Comparison of ENCODE assay signal across 8 mouse cellular contexts in genomic region chr6:124857840-124858530, GRCm38 (mm10). TPM values are rescaled to one million over a fixed set of nuclear protein-coding genes. Genes with fewer than 3 reads are reported as not detected.
A peak's percentile ranks its signal among the peaks of the same experiment; 100 is the strongest.
DNase-seq lines count a peak whose midpoint lies in the region; ATAC-seq lines count a peak whose summit lies in the region.

No protein-coding gene starts in this region.

- peak overlapping the region; percentile 89 for H3K4me2 ChIP-seq in kidney, embryonic 16.5 days (replicated peaks; ENCODE audit: low read depth, low read length)
- peak overlapping the region; percentile 76 for H3K4me2 ChIP-seq in forebrain, embryonic 13.5 days
- H3K4me2 ChIP-seq in liver, embryonic 16.5 days (ENCODE audit: low read depth, low read length): peak overlapping the region; percentile 68; the same call in 1 of the 2 replicates

- H3K9ac ChIP-seq in kidney, embryonic 16.5 days (replicated peaks; ENCODE audit: low read length): peak overlapping the region; percentile 97
- H3K9ac ChIP-seq in forebrain, embryonic 13.5 days: peak overlapping the region; percentile 97
- no peak overlapping the region for H3K9ac ChIP-seq in liver, embryonic 16.5 days (ENCODE audit: low read depth, low read length)

- peak overlapping the region; percentile 81 for H3K4me3 ChIP-seq in kidney, embryonic 16.5 days (ENCODE audit: low read length)
- H3K4me3 ChIP-seq in brown adipose tissue, adult 24 weeks (ENCODE audit: insufficient read depth, low read depth, low read length): peak overlapping the region; percentile 66
- H3K4me3 ChIP-seq in forebrain, embryonic 13.5 days: peak overlapping the region; percentile 77
- peak overlapping the region; percentile 59; the same call in 1 of the 2 replicates for H3K4me3 ChIP-seq in liver, embryonic 16.5 days (ENCODE audit: low read depth, low read length)

- no peaks in the 10 kb centered on the region for H3K36me3 ChIP-seq in kidney, embryonic 16.5 days (ENCODE audit: insufficient read depth, low read length)
- peaks cover 14% of the 10 kb centered on the region for H3K36me3 ChIP-seq in forebrain, embryonic 13.5 days (ENCODE audit: poor library complexity, severe bottlenecking)
- no peaks in the 10 kb centered on the region for H3K36me3 ChIP-seq in liver, embryonic 16.5 days (ENCODE audit: control insufficient read depth, insufficient read depth)

- peaks cover 39% of the 10 kb centered on the region for H3K4me1 ChIP-seq in kidney, embryonic 16.5 days (ENCODE audit: insufficient read depth, low read length)
- no peaks in the 10 kb centered on the region for H3K4me1 ChIP-seq in brown adipose tissue, adult 24 weeks (ENCODE audit: control insufficient read depth, insufficient read depth, insufficient read length, low read length)
- peaks cover 69% of the 10 kb centered on the region for H3K4me1 ChIP-seq in forebrain, embryonic 13.5 days
- H3K4me1 ChIP-seq in liver, embryonic 16.5 days (ENCODE audit: control insufficient read depth, low read depth, low read length): peaks cover 2% of the 10 kb centered on the region

- peaks cover 13% of the 10 kb centered on the region; the same call in 1 of the 2 replicates for H3K27me3 ChIP-seq in kidney, embryonic 16.5 days (ENCODE audit: insufficient read depth, low read length)
- H3K27me3 ChIP-seq in forebrain, embryonic 13.5 days: no peaks in the 10 kb centered on the region
- peaks cover 70% of the 10 kb centered on the region for H3K27me3 ChIP-seq in liver, embryonic 16.5 days (ENCODE audit: control insufficient read depth, insufficient read depth, low read depth, low read length)

- 27% methylated on average over 26 of the region's 26 CpGs for WGBS in kidney, embryonic 16.5 days
- 26% methylated on average over 26 of the region's 26 CpGs for WGBS in forebrain, embryonic 13.5 days
- 28% methylated on average over 26 of the region's 26 CpGs for WGBS in liver, embryonic 16.5 days (ENCODE audit: insufficient replicate concordance)

- DNase-seq in kidney, postnatal 4 days: no peak
- no peak for DNase-seq in B cell, adult 2 months
- no peak for DNase-seq in embryo, embryonic 9.5 days (ENCODE audit: extremely low spot score)
- DNase-seq in kidney, adult 18-20 months: no peak

- H3K9me3 ChIP-seq in kidney, embryonic 16.5 days (ENCODE audit: low read length): no peaks in the 10 kb centered on the region
- H3K9me3 ChIP-seq in forebrain, embryonic 13.5 days (replicated peaks): no peaks in the 10 kb centered on the region
- H3K9me3 ChIP-seq in liver, embryonic 16.5 days (replicated peaks; ENCODE audit: control insufficient read depth, low read length): no peaks in the 10 kb centered on the region

- peak overlapping the region; percentile 96 for H3K27ac ChIP-seq in kidney, embryonic 16.5 days (ENCODE audit: low read length)
- H3K27ac ChIP-seq in brown adipose tissue, adult 24 weeks (replicated peaks; ENCODE audit: low read depth, low read length): peak overlapping the region; percentile 20; the same call in 1 of the 2 replicates
- H3K27ac ChIP-seq in forebrain, embryonic 13.5 days: peak overlapping the region; percentile 97
- no peak overlapping the region for H3K27ac ChIP-seq in liver, embryonic 16.5 days (ENCODE audit: low read length)

- ATAC-seq in kidney, embryonic 16.5 days (ENCODE audit: low FRiP score, low TSS enrichment): no peak
- ATAC-seq in forebrain, embryonic 13.5 days: no peak
- ATAC-seq in liver, embryonic 16.5 days (ENCODE audit: low read depth): no peak

RNA-seq across cellular contexts. Expression of gene P3h3, which starts 0.4 kb away (rescaled TPM):
- 10.4 and 19.3 TPM in 2 replicates for polyA plus RNA-seq in kidney, embryonic 16.5 days (2015; fragmentation: Nextera tagmentation; extraction: Ambion mirVana)
- 2.7 and 3.8 TPM in 2 replicates for polyA plus RNA-seq in brown adipose tissue, adult 24 weeks (2012; ENCODE audit: insufficient read depth, insufficient read length, missing spikeins)
- polyA plus RNA-seq in forebrain, embryonic 13.5 days (2015; fragmentation: Nextera tagmentation; extraction: Ambion mirVana): 11.4 and 12.4 TPM in 2 replicates
- polyA plus RNA-seq in liver, embryonic 16.5 days (2015; fragmentation: Nextera tagmentation; extraction: Ambion mirVana): 0.62 and 0.76 TPM in 2 replicates

RNA-seq across cellular contexts. Expression of gene Gpr162, which starts 5.8 kb away (rescaled TPM):
- polyA plus RNA-seq in kidney, embryonic 16.5 days (2015; fragmentation: Nextera tagmentation; extraction: Ambion mirVana): 1.1 and 1.4 TPM in 2 replicates
- 0.88 TPM in 1 of 2 replicates, not detected in the other for polyA plus RNA-seq in brown adipose tissue, adult 24 weeks (2012; ENCODE audit: insufficient read depth, insufficient read length, missing spikeins)
- polyA plus RNA-seq in forebrain, embryonic 13.5 days (2015; fragmentation: Nextera tagmentation; extraction: Ambion mirVana): 11.7 and 13.4 TPM in 2 replicates
- polyA plus RNA-seq in liver, embryonic 16.5 days (2015; fragmentation: Nextera tagmentation; extraction: Ambion mirVana): 0.02 TPM in 1 of 2 replicates, not detected in the other

RNA-seq across cellular contexts. Expression of gene Gnb3, which starts 17.9 kb away (rescaled TPM):
- polyA plus RNA-seq in kidney, embryonic 16.5 days (2015; fragmentation: Nextera tagmentation; extraction: Ambion mirVana): 1.7 and 1.8 TPM in 2 replicates
- not detected in 2 replicates for polyA plus RNA-seq in brown adipose tissue, adult 24 weeks (2012; ENCODE audit: insufficient read depth, insufficient read length, missing spikeins)
- 0.46 and 0.74 TPM in 2 replicates for polyA plus RNA-seq in forebrain, embryonic 13.5 days (2015; fragmentation: Nextera tagmentation; extraction: Ambion mirVana)
- 0.13 and 0.31 TPM in 2 replicates for polyA plus RNA-seq in liver, embryonic 16.5 days (2015; fragmentation: Nextera tagmentation; extraction: Ambion mirVana)

RNA-seq across cellular contexts. Expression of gene Cdca3, which starts 28.6 kb away (rescaled TPM):
- polyA plus RNA-seq in kidney, embryonic 16.5 days (2015; fragmentation: Nextera tagmentation; extraction: Ambion mirVana): 187 and 193 TPM in 2 replicates
- polyA plus RNA-seq in brown adipose tissue, adult 24 weeks (2012; ENCODE audit: insufficient read depth, insufficient read length, missing spikeins): 2.4 TPM in 1 of 2 replicates, not detected in the other
- 207 and 217 TPM in 2 replicates for polyA plus RNA-seq in forebrain, embryonic 13.5 days (2015; fragmentation: Nextera tagmentation; extraction: Ambion mirVana)
- 171 and 180 TPM in 2 replicates for polyA plus RNA-seq in liver, embryonic 16.5 days (2015; fragmentation: Nextera tagmentation; extraction: Ambion mirVana)

RNA-seq across cellular contexts. Expression of gene Usp5, which starts 28.7 kb away (rescaled TPM):
- polyA plus RNA-seq in kidney, embryonic 16.5 days (2015; fragmentation: Nextera tagmentation; extraction: Ambion mirVana): 174 TPM in 2 replicates
- 35.8 and 39.4 TPM in 2 replicates for polyA plus RNA-seq in brown adipose tissue, adult 24 weeks (2012; ENCODE audit: insufficient read depth, insufficient read length, missing spikeins)
- 178 and 203 TPM in 2 replicates for polyA plus RNA-seq in forebrain, embryonic 13.5 days (2015; fragmentation: Nextera tagmentation; extraction: Ambion mirVana)
- polyA plus RNA-seq in liver, embryonic 16.5 days (2015; fragmentation: Nextera tagmentation; extraction: Ambion mirVana): 50.0 and 52.7 TPM in 2 replicates
